Mouse (Mus musculus) cortical plate, adult 2 months (tissue): ENCODE results near the gene Tnk1.

ENCODE experiments used
- CTCF ChIP-seq: fragments of 200-500 bp; IDR thresholded peaks from 2 replicates; pipeline ENCODE4 v1.5.1; 2011; ENCODE audit warnings: mild to moderate bottlenecking, control low read depth, low read length; ENCODE audit not compliant: insufficient read depth; ENCODE audit errors: extremely low read depth
- POLR2A ChIP-seq: fragments of 200-500 bp; IDR thresholded peaks from 2 replicates; pipeline ENCODE4 v1.6.1; 2011; ENCODE audit warnings: mild to moderate bottlenecking, low read length, control low read depth; ENCODE audit not compliant: insufficient read depth; ENCODE audit errors: extremely low read depth

GRCm38 (mm10) chr11:69850754-69851153 lies 7.8 kb downstream of the Tnk1 start:
- TF ChIP-seq CTCF: no peak
- no peak for TF ChIP-seq POLR2A
